Mouse (Mus musculus) embryonic facial prominence, embryonic 10.5 days (tissue): Measurements from ENCODE around the gene Bbs10. TPM values are rescaled to one million over a fixed set of nuclear protein-coding genes. Genes with fewer than 3 reads are reported as not detected.

ENCODE experiments used
- DNase-seq: peaks from one replicate; pipeline ENCODE4 v3.0.0-alpha.2; 2017; ENCODE audit warnings: low spot score
- H3K27ac ChIP-seq: fragments of 300-500 bp; sonication (generic); replicated peaks from 2 replicates; pipeline ENCODE4 v1.5.1; 2016; ENCODE audit warnings: mild to moderate bottlenecking
- H3K27me3 ChIP-seq: fragments of 300-500 bp; sonication (generic); replicated peaks from 2 replicates; pipeline ENCODE4 v1.6.1; 2016; ENCODE audit warnings: low read depth, mild to moderate bottlenecking; ENCODE audit not compliant: poor library complexity, severe bottlenecking
- H3K36me3 ChIP-seq: fragments of 300-500 bp; sonication (generic); replicated peaks from 2 replicates; pipeline ENCODE4 v1.6.1; 2016; ENCODE audit warnings: mild to moderate bottlenecking, moderate library complexity
- H3K4me1 ChIP-seq: fragments of 300-500 bp; sonication (generic); 2 replicates; pipeline ENCODE4 v1.6.1; 2016
- H3K4me3 ChIP-seq: fragments of 300-500 bp; sonication (generic); 2 replicates; pipeline ENCODE4 v1.5.1; 2016; ENCODE audit warnings: mild to moderate bottlenecking, moderate library complexity
- H3K9me3 ChIP-seq: fragments of 300-500 bp; sonication (generic); 2 replicates; pipeline ENCODE4 v1.6.1; 2016; ENCODE audit warnings: mild to moderate bottlenecking
- WGBS: fragments of 180-500 bp; shearing (Covaris S2); methylation state at CpG from one replicate; pipeline ENCODE4 v1.1.7; 2016; 5-methylcytosine and 5-hydroxymethylcytosine counted together
- polyA plus RNA-seq: library from polyadenylated mRNA; unstranded; fragments of >200 nt; fragmentation: Nextera tagmentation; extraction: Ambion mirVana; gene quantifications from 2 replicates; pipeline ENCODE4 v1.2.1, GENCODE M21; 2016

The Bbs10 gene
- polyA plus RNA-seq, 1 experiment from 2014 or later = 6.7 TPM

GRCm38 (mm10) chr10:111299591-111299990 is 1.1 kb downstream of the Bbs10 start:
- H3K4me3 ChIP-seq = peak overlapping the region; percentile 83
- 86% methylated on average over 6 of the region's 6 CpGs for WGBS

GRCm38 (mm10) chr10:111301041-111301440 is 2.6 kb downstream of the Bbs10 start:
- H3K36me3 ChIP-seq = peaks cover 8% of the 10 kb centered on the region
- no peak for DNase-seq
- no peak overlapping the region for H3K27ac ChIP-seq
- H3K4me1 ChIP-seq = peaks cover 11% of the 10 kb centered on the region
- no peaks in the 10 kb centered on the region for H3K27me3 ChIP-seq
- 91% methylated on average over 5 of the region's 5 CpGs for WGBS
- no peaks in the 10 kb centered on the region for H3K9me3 ChIP-seq
- no peak overlapping the region for H3K4me3 ChIP-seq

More at GRCm38 (mm10) chr10:111299591-111299990, 1.1 kb downstream of the Bbs10 start:
- Histone ChIP-seq H3K27me3 (no peaks in the 10 kb centered on the region), H3K9me3 (no peaks in the 10 kb centered on the region), H3K36me3 (peaks cover 8% of the 10 kb centered on the region), H3K27ac (no peak overlapping the region), H3K4me1 (peaks cover 11% of the 10 kb centered on the region)
- no peak for DNase-seq

GRCm38 (mm10) chr10:111302486-111302885 is 4.0 kb downstream of the Bbs10 start:
- Histone ChIP-seq H3K27me3 (no peaks in the 10 kb centered on the region), H3K27ac (no peak overlapping the region), H3K36me3 (peaks cover 8% of the 10 kb centered on the region), H3K9me3 (no peaks in the 10 kb centered on the region), H3K4me3 (no peak overlapping the region), H3K4me1 (peaks cover 11% of the 10 kb centered on the region)
- WGBS = 96% methylated on average over 6 of the region's 6 CpGs
- DNase-seq = no peak

GRCm38 (mm10) chr10:111308850-111309501 is 10.5 kb downstream of the Bbs10 start:
- DNase-seq = no peak
- H3K4me1 ChIP-seq = peaks cover 11% of the 10 kb centered on the region
- H3K9me3 ChIP-seq = no peaks in the 10 kb centered on the region
- no peaks in the 10 kb centered on the region for H3K36me3 ChIP-seq
- no peak overlapping the region for H3K4me3 ChIP-seq
- WGBS = 90% methylated on average over 13 of the region's 13 CpGs
- H3K27me3 ChIP-seq = no peaks in the 10 kb centered on the region
- no peak overlapping the region for H3K27ac ChIP-seq

GRCm38 (mm10) chr10:111313282-111313681 is 14.8 kb downstream of the Bbs10 start:
- Histone ChIP-seq H3K4me3 (no peak overlapping the region), H3K27me3 (no peaks in the 10 kb centered on the region), H3K27ac (no peak overlapping the region), H3K4me1 (peaks cover 21% of the 10 kb centered on the region), H3K36me3 (no peaks in the 10 kb centered on the region), H3K9me3 (0 out of 2 replicates have a peak, but pooled peaks cover 2% of the 10 kb centered on the region)
- WGBS = 78% methylated on average over 6 of the region's 6 CpGs
- DNase-seq = no peak

- peaks cover 21% of the 10 kb centered on the region for H3K4me1 ChIP-seq
- H3K27me3 ChIP-seq = no peaks in the 10 kb centered on the region
- H3K27ac ChIP-seq = no peak overlapping the region
- WGBS = 76% methylated on average over 10 of the region's 10 CpGs
- H3K36me3 ChIP-seq = no peaks in the 10 kb centered on the region
- DNase-seq = no peak
- H3K4me3 ChIP-seq = no peak overlapping the region
- 0 out of 2 replicates have a peak, but pooled peaks cover 2% of the 10 kb centered on the region for H3K9me3 ChIP-seq
Observed at GRCm38 (mm10) chr10:111314636-111315395, 16.3 kb downstream of the Bbs10 start.

- H3K27me3 ChIP-seq = no peaks in the 10 kb centered on the region
- H3K27ac ChIP-seq = no peak overlapping the region
- WGBS = 88% methylated on average over 3 of the region's 3 CpGs
- H3K4me3 ChIP-seq = no peak overlapping the region
- H3K9me3 ChIP-seq = 0 out of 2 replicates have a peak, but pooled peaks cover 2% of the 10 kb centered on the region
- no peaks in the 10 kb centered on the region for H3K36me3 ChIP-seq
- no peak for DNase-seq
- H3K4me1 ChIP-seq = peaks cover 21% of the 10 kb centered on the region
Observed at GRCm38 (mm10) chr10:111315940-111316339, 17.5 kb downstream of the Bbs10 start.

GRCm38 (mm10) chr10:111318021-111318420 is 19.5 kb downstream of the Bbs10 start:
- 81% methylated on average over 3 of the region's 3 CpGs for WGBS

GRCm38 (mm10) chr10:111318805-111319500 is 20.5 kb downstream of the Bbs10 start:
- Histone ChIP-seq H3K9me3 (0 out of 2 replicates have a peak, but pooled peaks cover 2% of the 10 kb centered on the region), H3K27me3 (no peaks in the 10 kb centered on the region), H3K27ac (no peak overlapping the region), H3K4me1 (peaks cover 10% of the 10 kb centered on the region), H3K36me3 (no peaks in the 10 kb centered on the region), H3K4me3 (no peak overlapping the region)
- 87% methylated on average over 9 of the region's 9 CpGs for WGBS
- no peak for DNase-seq

More at GRCm38 (mm10) chr10:111318021-111318420, 19.5 kb downstream of the Bbs10 start:
- 0 out of 2 replicates have a peak, but pooled peaks cover 2% of the 10 kb centered on the region for H3K9me3 ChIP-seq
- DNase-seq = no peak
- no peak overlapping the region for H3K27ac ChIP-seq
- no peaks in the 10 kb centered on the region for H3K27me3 ChIP-seq
- H3K36me3 ChIP-seq = no peaks in the 10 kb centered on the region
- H3K4me3 ChIP-seq = no peak overlapping the region
- peaks cover 19% of the 10 kb centered on the region for H3K4me1 ChIP-seq

GRCm38 (mm10) chr10:111320579-111320978 is 22.1 kb downstream of the Bbs10 start:
- Histone ChIP-seq H3K4me1 (no peaks in the 10 kb centered on the region), H3K27ac (no peak overlapping the region), H3K36me3 (no peaks in the 10 kb centered on the region), H3K27me3 (no peaks in the 10 kb centered on the region), H3K4me3 (no peak overlapping the region), H3K9me3 (0 out of 2 replicates have a peak, but pooled peaks cover 2% of the 10 kb centered on the region)
- no peak for DNase-seq

- 78% methylated on average over 4 of the region's 4 CpGs for WGBS
Observed at GRCm38 (mm10) chr10:111327957-111328356, 29.5 kb downstream of the Bbs10 start.

GRCm38 (mm10) chr10:111329326-111329725 is 30.8 kb downstream of the Bbs10 start:
- Histone ChIP-seq H3K36me3 (no peaks in the 10 kb centered on the region), H3K4me3 (no peak overlapping the region), H3K4me1 (no peaks in the 10 kb centered on the region), H3K9me3 (no peaks in the 10 kb centered on the region), H3K27me3 (no peaks in the 10 kb centered on the region), H3K27ac (no peak overlapping the region)
- no peak for DNase-seq
- WGBS = 86% methylated on average over 5 of the region's 5 CpGs

More at GRCm38 (mm10) chr10:111327957-111328356, 29.5 kb downstream of the Bbs10 start:
- DNase-seq = no peak
- Histone ChIP-seq H3K27me3 (no peaks in the 10 kb centered on the region), H3K4me3 (no peak overlapping the region), H3K4me1 (no peaks in the 10 kb centered on the region), H3K9me3 (no peaks in the 10 kb centered on the region), H3K36me3 (no peaks in the 10 kb centered on the region), H3K27ac (no peak overlapping the region)
